Mouse (Mus musculus): ENCODE measurements at regions not wholly inside any gene's neighbourhood (a gene's known extent, or its start where the extent isn't known, plus 50 kb on each side); places are given as distances from the start of the nearest gene placed in this dataset.

DNA sequence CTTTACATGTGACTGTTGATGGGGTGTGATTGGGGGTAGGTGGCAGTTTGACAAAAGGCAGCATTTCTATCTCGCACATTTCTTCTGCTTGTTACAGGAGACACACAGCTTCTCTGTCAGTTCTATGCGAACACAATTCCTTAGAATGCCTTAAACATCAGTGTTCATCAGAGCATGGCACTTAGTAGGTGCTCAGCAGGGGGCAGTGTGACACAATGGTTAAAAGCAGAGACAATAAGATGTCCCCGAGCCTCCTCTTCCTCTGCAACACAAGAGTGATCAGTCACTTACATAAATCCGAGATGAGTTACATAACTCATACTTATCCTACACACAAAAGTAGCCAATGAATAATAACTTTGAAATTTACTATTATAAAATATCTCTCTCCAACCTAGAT lies 688.1 kb downstream of the Gm826 start:
- peak; percentile 14 for DNase-seq (ENCODE audit: low read depth, low spot score)

DNA sequence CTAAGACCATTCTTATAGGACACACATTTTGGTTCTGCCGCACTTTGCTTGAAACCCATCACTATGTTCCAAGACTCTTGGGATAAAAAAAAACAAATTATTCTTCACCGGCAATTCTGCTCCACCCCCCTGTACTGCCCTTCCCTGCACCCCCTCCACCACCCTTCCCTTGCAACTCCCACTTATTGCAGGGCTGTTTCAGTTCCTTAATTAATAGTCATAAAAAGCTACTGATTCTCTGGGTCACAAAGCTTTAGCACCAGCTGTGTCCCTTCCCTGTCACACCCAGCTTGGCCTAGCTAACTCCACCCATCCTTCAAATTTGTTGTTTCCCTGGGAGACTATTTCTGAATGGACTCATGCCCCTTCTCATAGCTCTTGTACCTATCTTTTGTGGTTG lies 687.4 kb downstream of the Gm826 start:
- no peak for DNase-seq (ENCODE audit: low read depth, low spot score)

- DNase-seq (ENCODE audit: low read depth, low spot score) = no peak
Observed at GRCm38 (mm10) chr2:159652243-159652642, 681.7 kb downstream of the Gm826 start.

GRCm38 (mm10) chr2:159676845-159677244 lies 657.1 kb downstream of the Gm826 start:
- no peak for DNase-seq (ENCODE audit: low read depth, low spot score)

DNA sequence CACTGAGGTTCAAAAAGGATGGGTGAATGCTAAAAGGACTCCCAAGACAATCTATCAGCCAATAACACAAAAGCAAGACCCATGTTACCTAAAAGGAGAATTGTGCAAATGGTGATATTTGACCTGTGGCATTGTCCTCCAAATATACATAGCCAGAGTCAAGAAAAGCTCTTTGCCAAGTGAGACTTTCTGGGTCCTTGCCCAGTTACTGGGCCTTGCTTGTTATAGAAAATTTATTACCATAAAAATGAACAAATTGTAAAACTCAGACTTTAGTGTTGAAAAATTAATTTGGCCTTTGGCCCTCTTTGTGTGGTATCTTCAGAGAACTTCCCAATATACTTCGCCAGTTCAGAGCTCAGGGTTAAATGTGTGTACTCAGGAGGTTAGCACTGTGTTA lies 653.3 kb downstream of the Gm826 start:
- DNase-seq (ENCODE audit: low read depth, low spot score) = no peak

DNA sequence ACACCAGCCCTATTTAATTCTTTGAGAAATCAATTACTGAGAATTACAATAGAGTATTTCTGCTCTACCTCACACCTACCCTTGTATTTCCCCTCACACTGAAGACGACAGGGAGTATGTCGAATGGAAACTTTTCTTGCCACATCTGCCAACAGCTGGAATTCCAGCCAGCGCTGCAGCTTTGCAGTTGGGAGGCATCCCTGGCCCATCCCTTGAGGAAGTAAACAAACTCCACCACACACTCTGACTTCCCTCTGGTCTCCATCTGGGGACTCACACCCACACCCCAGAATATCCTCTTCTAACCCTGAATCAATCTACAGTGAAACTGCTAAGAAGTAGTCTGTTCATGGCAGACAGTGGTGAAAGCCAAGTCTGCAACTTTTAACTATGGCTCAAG lies 630.9 kb downstream of the Gm826 start:
- no peak for DNase-seq (ENCODE audit: low read depth, low spot score)

DNA sequence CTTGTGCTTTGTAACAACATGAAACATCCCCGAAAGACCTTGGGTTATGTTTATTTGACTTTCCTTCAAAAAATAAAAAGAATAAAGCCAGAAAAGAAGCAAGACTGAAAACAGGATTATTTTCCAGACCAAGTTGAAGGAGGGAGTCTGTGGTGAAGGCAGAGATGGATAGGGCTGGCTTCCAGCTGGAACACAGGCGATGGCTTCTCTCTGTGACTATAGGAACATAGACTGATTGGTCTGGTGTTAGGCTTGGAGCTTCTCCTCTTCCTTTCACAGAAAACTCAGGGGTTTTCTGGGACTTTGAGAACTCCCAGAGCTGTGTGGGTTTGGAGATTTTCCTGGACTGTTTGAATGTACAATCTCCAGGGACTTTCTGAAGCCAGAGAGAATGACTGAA lies 625.8 kb downstream of the Gm826 start:
- no peak for DNase-seq (ENCODE audit: low read depth, low spot score)

- DNase-seq (ENCODE audit: low read depth, low spot score) = no peak
Observed at GRCm38 (mm10) chr2:159714633-159715032, 619.3 kb downstream of the Gm826 start.

- no peak for DNase-seq (ENCODE audit: low read depth, low spot score)
Observed at GRCm38 (mm10) chr2:159718738-159719137, 615.2 kb downstream of the Gm826 start.

DNA sequence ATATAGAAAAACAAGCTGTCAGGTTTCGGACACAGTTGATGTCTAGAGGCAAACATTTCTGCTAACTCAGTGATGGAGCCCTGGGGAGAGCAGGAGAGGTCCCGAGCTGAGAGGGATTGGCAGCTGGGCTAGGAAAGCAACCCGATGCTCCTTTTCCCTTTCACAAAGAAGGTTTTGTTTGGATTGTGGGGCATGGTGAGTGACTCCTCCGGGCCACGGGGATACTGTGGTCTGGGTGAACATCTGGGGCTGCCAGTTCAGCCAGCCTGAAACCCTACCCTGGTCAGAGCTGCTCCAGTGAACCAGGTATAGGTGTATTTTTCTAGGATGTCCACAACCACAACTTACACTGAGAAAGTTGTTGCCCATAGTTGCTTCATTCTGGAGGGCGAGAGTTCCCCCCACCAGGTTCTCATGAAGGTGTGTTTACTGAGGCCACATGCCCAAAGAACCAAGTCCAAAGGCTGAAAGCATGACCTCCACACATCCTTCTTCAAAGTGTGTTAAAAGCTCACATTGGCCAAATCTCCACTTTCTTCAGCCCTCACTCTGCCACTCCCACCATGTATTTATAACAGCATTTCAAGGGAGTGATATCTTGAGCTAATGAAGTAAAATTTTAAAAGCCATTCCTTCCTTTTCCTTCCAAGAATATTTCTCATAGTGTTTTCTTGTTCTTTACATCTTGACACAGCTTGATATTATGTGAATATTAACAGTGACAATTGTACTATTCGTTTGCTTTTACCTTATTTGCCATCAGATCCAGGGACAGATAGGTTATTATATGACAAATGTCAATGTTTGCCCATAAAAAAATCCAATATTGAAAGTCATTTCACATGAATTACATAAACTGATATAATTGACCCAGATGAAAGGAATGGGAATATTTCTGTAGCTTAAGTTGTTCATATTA lies 608.5 kb downstream of the Gm826 start:
- DNase-seq (ENCODE audit: low read depth, low spot score) = no peak

DNA sequence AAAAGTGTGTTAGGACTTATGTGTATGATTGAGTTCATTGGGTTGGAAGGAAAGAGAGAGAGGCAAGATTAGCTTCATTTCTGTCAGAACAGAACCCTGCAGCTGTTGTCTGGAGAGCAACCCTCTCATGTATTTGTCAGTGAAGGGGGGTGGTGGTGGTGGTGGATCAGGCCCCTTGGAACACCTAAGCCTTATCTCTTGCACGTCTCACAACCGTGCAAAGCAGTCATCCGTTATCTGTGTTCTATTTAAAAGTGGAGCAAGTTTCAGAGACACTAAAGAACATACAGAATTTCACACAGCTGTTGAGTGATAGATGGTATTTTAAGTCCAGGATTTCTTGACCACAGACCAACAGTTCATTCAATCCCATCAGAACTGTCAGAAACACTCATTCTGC lies 604.7 kb downstream of the Gm826 start:
- DNase-seq (ENCODE audit: low read depth, low spot score) = no peak

DNA sequence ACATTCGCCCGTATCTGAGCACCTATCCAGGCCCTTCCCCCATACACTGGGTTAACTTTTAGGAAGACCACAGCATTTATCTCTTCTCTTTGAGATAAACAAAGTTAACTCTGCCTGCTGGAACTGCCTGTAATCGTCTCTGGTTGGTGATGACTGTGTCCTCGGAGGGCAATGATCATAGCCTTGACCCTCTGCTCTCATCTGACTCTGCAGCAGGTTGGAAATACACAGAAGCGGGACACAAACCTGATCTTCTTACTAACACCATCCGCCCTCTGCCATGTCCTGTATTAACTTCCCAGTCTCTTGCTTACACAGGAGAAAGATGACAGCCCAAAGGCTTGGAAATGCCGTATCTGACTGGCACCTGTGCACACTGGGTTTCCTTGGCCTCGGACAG lies 603.7 kb downstream of the Gm826 start:
- no peak for DNase-seq (ENCODE audit: low read depth, low spot score)

DNA sequence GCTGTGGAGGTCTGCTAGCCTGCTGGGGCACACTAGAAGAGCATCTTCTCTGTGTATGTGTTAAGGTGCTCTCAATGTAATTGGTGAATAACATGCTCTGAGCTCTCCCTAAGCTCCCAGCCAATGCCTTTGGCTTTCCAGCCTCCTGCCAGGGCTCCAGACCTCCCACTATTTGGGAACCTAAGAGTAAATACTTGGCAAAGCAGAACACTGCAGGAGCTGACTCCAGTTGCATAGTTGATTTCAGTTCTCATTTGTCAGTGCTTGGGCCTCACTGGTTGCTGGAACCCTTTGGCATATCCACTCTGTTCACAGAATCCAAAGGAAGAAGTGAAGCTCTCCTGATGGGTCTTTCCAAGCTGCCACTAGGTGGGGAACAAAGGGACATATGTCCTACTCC lies 602.7 kb downstream of the Gm826 start:
- no peak for DNase-seq (ENCODE audit: low read depth, low spot score)

- no peak for DNase-seq (ENCODE audit: low read depth, low spot score)
Observed at GRCm38 (mm10) chr2:159732413-159732812, 601.5 kb downstream of the Gm826 start.

- no peak for DNase-seq (ENCODE audit: low read depth, low spot score)
Observed at GRCm38 (mm10) chr2:159734576-159734975, 599.4 kb downstream of the Gm826 start.

GRCm38 (mm10) chr2:159755541-159756011 lies 578.4 kb downstream of the Gm826 start:
- peak; percentile 11 for DNase-seq (ENCODE audit: low read depth, low spot score)

GRCm38 (mm10) chr2:159760806-159761205 lies 573.2 kb downstream of the Gm826 start:
- DNase-seq (ENCODE audit: low read depth, low spot score) = no peak

DNA sequence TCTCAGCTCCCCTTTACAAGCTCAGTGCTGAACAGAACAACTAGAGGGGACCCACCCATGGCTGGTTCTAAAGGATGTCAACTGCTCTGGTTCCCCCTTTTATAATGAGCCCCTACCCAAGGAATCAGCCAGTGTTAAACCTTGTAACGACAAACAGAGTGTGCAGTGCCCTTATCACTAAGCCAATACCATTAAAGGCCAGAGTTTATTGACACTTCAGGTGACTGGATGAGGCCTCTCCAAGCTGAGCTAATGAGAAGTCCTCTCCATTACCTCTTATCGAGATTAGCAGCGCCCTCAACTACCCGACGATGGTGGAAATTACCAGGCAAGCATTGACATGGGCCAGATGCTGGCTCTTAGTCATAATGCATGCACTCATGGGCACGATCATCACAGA lies 570.8 kb downstream of the Gm826 start:
- DNase-seq (ENCODE audit: low read depth, low spot score) = no peak

All from R1 (cell line).